Mouse (Mus musculus): ENCODE measurements around the gene Fstl4.

Fstl4 gene

GRCm38 (mm10) chr11:53128661-53129060 is 364.2 kb downstream of the Fstl4 start:
- in situ Hi-C loops (cut with MboI, MseI) = no loop called here

- in situ Hi-C loops (cut with MboI, MseI) = no loop called here
Observed at GRCm38 (mm10) chr11:53132406-53133035, 368.1 kb downstream of the Fstl4 start.

GRCm38 (mm10) chr11:53136371-53136770 is 371.9 kb downstream of the Fstl4 start:
- in situ Hi-C loops (cut with MboI, MseI) = loop anchor here in 1 of 2 experiments (5.0 kb wide), 1 partner anchor 44 kb away; no protein-coding TSS in a partner anchor

GRCm38 (mm10) chr11:53137381-53137780 is 372.9 kb downstream of the Fstl4 start:
- in situ Hi-C loops (cut with MboI, MseI) = loop anchor here in 1 of 2 experiments (5.0 kb wide), 1 partner anchor 45 kb away; no protein-coding TSS in a partner anchor

GRCm38 (mm10) chr11:53138212-53138611 is 373.8 kb downstream of the Fstl4 start:
- in situ Hi-C loops (cut with MboI, MseI) = loop anchor here in 1 of 2 experiments (5.0 kb wide), 1 partner anchor 46 kb away; no protein-coding TSS in a partner anchor

GRCm38 (mm10) chr11:53139666-53140065 is 375.2 kb downstream of the Fstl4 start:
- in situ Hi-C loops (cut with MboI, MseI) = loop anchor here (5.0 to 10.0 kb wide), 2 partner anchors 47 to 55 kb away; no protein-coding TSS in a partner anchor

GRCm38 (mm10) chr11:53140196-53140595 is 375.8 kb downstream of the Fstl4 start:
- in situ Hi-C loops (cut with MboI, MseI) = loop anchor here in 1 of 2 experiments (10.0 kb wide), 1 partner anchor 55 kb away; no protein-coding TSS in a partner anchor

- in situ Hi-C loops (cut with MboI, MseI) = loop anchor here in 1 of 2 experiments (10.0 kb wide), 1 partner anchor 56 kb away; no protein-coding TSS in a partner anchor
Observed at GRCm38 (mm10) chr11:53140722-53141400, 376.4 kb downstream of the Fstl4 start.

- in situ Hi-C loops (cut with MboI, MseI) = loop anchor here in 1 of 2 experiments (10.0 kb wide), 1 partner anchor 59 kb away; no protein-coding TSS in a partner anchor
Observed at GRCm38 (mm10) chr11:53143522-53143921, 379.1 kb downstream of the Fstl4 start.

GRCm38 (mm10) chr11:53144506-53144905 is 380.1 kb downstream of the Fstl4 start:
- in situ Hi-C loops (cut with MboI, MseI) = loop anchor here in 1 of 2 experiments (10.0 kb wide), 1 partner anchor 60 kb away; no protein-coding TSS in a partner anchor

GRCm38 (mm10) chr11:53146290-53146689 is 381.9 kb downstream of the Fstl4 start:
- in situ Hi-C loops (cut with MboI, MseI) = loop anchor here in 1 of 2 experiments (10.0 kb wide), 1 partner anchor 61 kb away; no protein-coding TSS in a partner anchor

GRCm38 (mm10) chr11:53156463-53156862 is 392.0 kb downstream of the Fstl4 start:
- in situ Hi-C loops (cut with MboI, MseI) = loop anchor here in 1 of 2 experiments (5.0 kb wide), 1 partner anchor 701 kb away; the partner anchor contains the start of gene Gm12216

GRCm38 (mm10) chr11:53157621-53158259 is 393.3 kb downstream of the Fstl4 start:
- in situ Hi-C loops (cut with MboI, MseI) = loop anchor here in 1 of 2 experiments (5.0 kb wide), 1 partner anchor 700 kb away; the partner anchor contains the start of gene Gm12216

GRCm38 (mm10) chr11:53162385-53162784 is 398.0 kb downstream of the Fstl4 start:
- in situ Hi-C loops (cut with MboI, MseI) = no loop called here

- in situ Hi-C loops (cut with MboI, MseI) = no loop called here
Observed at GRCm38 (mm10) chr11:53166478-53166877, 402.0 kb downstream of the Fstl4 start.

- in situ Hi-C loops (cut with MboI, MseI) = no loop called here
Observed at GRCm38 (mm10) chr11:53182177-53182852, 417.9 kb downstream of the Fstl4 start.

- in situ Hi-C loops (cut with MboI, MseI) = no loop called here
Observed at GRCm38 (mm10) chr11:53182858-53183257, 418.4 kb downstream of the Fstl4 start.

- in situ Hi-C loops (cut with MboI, MseI) = no loop called here
Observed at GRCm38 (mm10) chr11:53184046-53184445, 419.6 kb downstream of the Fstl4 start.

- in situ Hi-C loops (cut with MboI, MseI) = no loop called here
Observed at GRCm38 (mm10) chr11:53184698-53185097, 420.3 kb downstream of the Fstl4 start.

- in situ Hi-C loops (cut with MboI, MseI) = no loop called here
Observed at GRCm38 (mm10) chr11:53187427-53188140, 423.1 kb downstream of the Fstl4 start.
